Mouse (Mus musculus): Measurements from ENCODE around the gene Arid1b. TPM values are rescaled to one million over a fixed set of nuclear protein-coding genes. Genes with fewer than 3 reads are reported as not detected.

Arid1b gene
- polyA plus RNA-seq, 1 experiment: 13.3 TPM

DNA sequence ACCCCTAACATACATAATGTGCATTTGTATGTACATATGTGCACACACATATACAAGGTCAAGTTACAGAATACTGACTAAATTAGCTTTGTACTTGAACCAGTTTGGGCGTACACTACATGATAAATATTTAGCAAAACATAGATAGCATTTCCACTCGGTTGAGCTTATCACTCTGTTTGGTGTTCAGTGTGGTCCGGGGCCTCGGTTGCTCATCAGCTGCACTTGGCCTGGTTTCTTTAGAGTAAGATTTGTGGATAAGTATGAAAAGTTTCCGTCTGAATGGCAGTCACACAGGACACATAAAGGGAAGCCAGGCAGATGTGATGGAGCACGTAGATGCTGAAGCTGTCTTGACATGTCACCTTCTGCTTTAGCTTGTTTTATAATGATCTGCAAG is 202.4 kb downstream of the Arid1b start:
- Histone ChIP-seq H3K4me3 (replicated peaks) (no peak overlapping the region), H3K36me3 (replicated peaks; ENCODE audit: low read length) (no peaks in the 10 kb centered on the region), H3K4me1 (peaks cover 62% of the 10 kb centered on the region), H3K27me3 (replicated peaks) (no peaks in the 10 kb centered on the region), H3K9me3 (no peaks in the 10 kb centered on the region)
- TF ChIP-seq FLI1 (IDR thresholded peaks at IDR 0.05; ENCODE audit: low read length): no peak
- no peak for TF ChIP-seq GATA1 (IDR thresholded peaks at IDR 0.05; ENCODE audit: borderline replicate concordance, low read length)

- Histone ChIP-seq H3K4me3 (replicated peaks) (no peak overlapping the region), H3K4me1 (peaks cover 65% of the 10 kb centered on the region), H3K36me3 (replicated peaks; ENCODE audit: low read length) (no peaks in the 10 kb centered on the region), H3K9me3 (no peaks in the 10 kb centered on the region), H3K27me3 (replicated peaks) (no peaks in the 10 kb centered on the region)
- TF ChIP-seq GATA1 (IDR thresholded peaks at IDR 0.05; ENCODE audit: borderline replicate concordance, low read length): no peak
- no peak for TF ChIP-seq FLI1 (IDR thresholded peaks at IDR 0.05; ENCODE audit: low read length)
Observed at GRCm38 (mm10) chr17:5197083-5197482, 203.0 kb downstream of the Arid1b start.

GRCm38 (mm10) chr17:5197765-5198164 is 203.6 kb downstream of the Arid1b start:
- no peaks in the 10 kb centered on the region for H3K27me3 ChIP-seq (replicated peaks)
- TF ChIP-seq GATA1 (IDR thresholded peaks at IDR 0.05; ENCODE audit: borderline replicate concordance, low read length) (no peak), FLI1 (IDR thresholded peaks at IDR 0.05; ENCODE audit: low read length) (no peak)
- peaks cover 67% of the 10 kb centered on the region for H3K4me1 ChIP-seq
- H3K9me3 ChIP-seq: no peaks in the 10 kb centered on the region
- H3K4me3 ChIP-seq (replicated peaks): no peak overlapping the region
- H3K36me3 ChIP-seq (replicated peaks; ENCODE audit: low read length): no peaks in the 10 kb centered on the region

DNA sequence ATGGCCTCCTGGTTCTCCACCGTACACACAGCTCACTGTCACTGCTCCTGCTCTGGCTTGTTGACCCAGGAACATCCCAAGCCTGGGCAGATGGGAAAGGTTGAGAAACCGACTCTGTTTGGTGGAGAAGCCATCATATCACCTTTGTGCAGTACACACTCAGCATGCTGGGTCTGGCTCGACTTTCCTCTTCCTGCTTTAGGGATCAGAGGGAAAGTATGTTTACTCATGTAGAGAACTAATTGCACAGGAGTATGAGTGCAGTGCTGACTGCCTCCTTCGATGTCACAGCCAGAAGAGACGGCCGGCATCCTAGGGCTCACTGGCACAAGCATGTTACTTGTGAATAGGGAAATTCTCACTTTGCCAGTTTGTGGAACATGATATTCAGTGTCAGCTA is 204.1 kb downstream of the Arid1b start:
- TF ChIP-seq GATA1 (IDR thresholded peaks at IDR 0.05; ENCODE audit: borderline replicate concordance, low read length) (no peak), FLI1 (IDR thresholded peaks at IDR 0.05; ENCODE audit: low read length) (no peak)
- Histone ChIP-seq H3K4me3 (replicated peaks) (no peak overlapping the region), H3K4me1 (peaks cover 72% of the 10 kb centered on the region), H3K36me3 (replicated peaks; ENCODE audit: low read length) (no peaks in the 10 kb centered on the region), H3K27me3 (replicated peaks) (no peaks in the 10 kb centered on the region), H3K9me3 (no peaks in the 10 kb centered on the region)

DNA sequence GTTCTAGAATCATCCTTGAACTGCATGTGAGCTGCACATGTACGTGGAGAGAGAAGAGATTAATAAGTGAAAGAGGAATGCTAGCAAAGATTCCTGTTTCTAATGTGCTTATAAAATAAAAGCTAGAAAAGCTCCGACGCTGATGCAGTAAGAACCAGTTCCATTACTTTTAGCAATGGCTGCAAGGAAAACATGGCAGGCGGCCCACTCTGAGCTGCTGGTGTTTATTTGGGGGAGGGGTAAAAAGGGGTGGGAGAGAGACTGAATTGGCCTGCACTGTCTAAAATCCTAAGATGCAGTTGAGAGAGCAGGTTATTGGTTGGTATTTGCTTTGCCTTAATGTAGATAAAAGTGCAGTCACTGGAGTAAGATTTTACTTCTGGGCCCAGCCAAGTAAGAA is 204.7 kb downstream of the Arid1b start:
- no peaks in the 10 kb centered on the region for H3K36me3 ChIP-seq (replicated peaks; ENCODE audit: low read length)
- H3K27me3 ChIP-seq (replicated peaks): no peaks in the 10 kb centered on the region
- H3K4me3 ChIP-seq (replicated peaks): no peak overlapping the region
- H3K4me1 ChIP-seq: peaks cover 74% of the 10 kb centered on the region
- TF ChIP-seq FLI1 (IDR thresholded peaks at IDR 0.05; ENCODE audit: low read length) (no peak), GATA1 (IDR thresholded peaks at IDR 0.05; ENCODE audit: borderline replicate concordance, low read length) (no peak)
- H3K9me3 ChIP-seq: no peaks in the 10 kb centered on the region

GRCm38 (mm10) chr17:5200638-5201037 is 206.5 kb downstream of the Arid1b start:
- H3K9me3 ChIP-seq: no peaks in the 10 kb centered on the region
- peaks cover 72% of the 10 kb centered on the region for H3K4me1 ChIP-seq
- TF ChIP-seq FLI1 (IDR thresholded peaks at IDR 0.05; ENCODE audit: low read length) (no peak), GATA1 (IDR thresholded peaks at IDR 0.05; ENCODE audit: borderline replicate concordance, low read length) (no peak)
- peaks cover 2% of the 10 kb centered on the region for H3K36me3 ChIP-seq (replicated peaks; ENCODE audit: low read length)
- H3K4me3 ChIP-seq (replicated peaks): no peak overlapping the region
- H3K27me3 ChIP-seq (replicated peaks): no peaks in the 10 kb centered on the region

DNA sequence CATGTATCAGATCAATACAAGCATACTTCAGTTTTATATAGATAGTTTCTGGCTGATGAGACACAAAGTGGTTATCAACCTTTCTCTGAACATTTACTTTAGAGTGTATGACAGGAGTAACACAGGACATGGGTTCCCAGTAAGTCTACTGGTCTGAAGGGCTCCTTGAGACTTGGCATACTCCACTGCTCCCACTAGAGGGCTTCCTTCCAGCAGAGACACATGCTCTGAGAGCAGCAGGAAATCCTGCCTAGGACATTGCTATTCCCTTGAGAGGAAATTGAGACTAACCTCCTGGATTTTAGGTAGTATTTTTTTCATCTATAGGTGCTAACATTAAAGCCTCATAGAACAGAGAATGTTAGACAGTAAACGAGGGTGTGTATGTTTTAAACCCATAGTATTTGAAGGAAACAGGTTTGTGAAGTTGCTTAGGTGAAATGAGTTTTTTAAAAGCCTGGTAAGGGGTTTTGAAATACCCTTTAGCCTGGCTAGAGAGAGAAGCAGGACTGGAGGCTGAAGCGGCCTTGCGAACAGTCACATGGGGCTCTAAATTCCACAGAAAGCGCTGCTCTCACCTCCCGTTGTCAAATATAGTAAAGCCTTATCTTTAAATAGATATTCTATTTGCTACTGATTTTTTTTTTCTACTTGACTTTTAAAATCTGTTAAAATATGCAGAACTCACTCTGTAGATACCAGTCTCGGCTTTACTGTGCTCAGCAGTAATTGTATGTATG is 207.9 kb downstream of the Arid1b start:
- TF ChIP-seq GATA1 (IDR thresholded peaks at IDR 0.05; ENCODE audit: borderline replicate concordance, low read length): no peak
- no peak for TF ChIP-seq FLI1 (IDR thresholded peaks at IDR 0.05; ENCODE audit: low read length)
- no peak overlapping the region for H3K4me3 ChIP-seq (replicated peaks)
- no peaks in the 10 kb centered on the region for H3K27me3 ChIP-seq (replicated peaks)
- H3K36me3 ChIP-seq (replicated peaks; ENCODE audit: low read length): peaks cover 2% of the 10 kb centered on the region
- peaks cover 68% of the 10 kb centered on the region for H3K4me1 ChIP-seq
- H3K9me3 ChIP-seq: no peaks in the 10 kb centered on the region

GRCm38 (mm10) chr17:5202756-5203155 is 208.6 kb downstream of the Arid1b start:
- H3K27me3 ChIP-seq (replicated peaks): no peaks in the 10 kb centered on the region
- H3K4me1 ChIP-seq: peaks cover 65% of the 10 kb centered on the region
- no peak overlapping the region for H3K4me3 ChIP-seq (replicated peaks)
- peaks cover 2% of the 10 kb centered on the region for H3K36me3 ChIP-seq (replicated peaks; ENCODE audit: low read length)
- no peak for TF ChIP-seq FLI1 (IDR thresholded peaks at IDR 0.05; ENCODE audit: low read length)
- no peak for TF ChIP-seq GATA1 (IDR thresholded peaks at IDR 0.05; ENCODE audit: borderline replicate concordance, low read length)
- H3K9me3 ChIP-seq: no peaks in the 10 kb centered on the region

GRCm38 (mm10) chr17:5203346-5204102 is 209.4 kb downstream of the Arid1b start:
- H3K9me3 ChIP-seq: no peaks in the 10 kb centered on the region
- H3K36me3 ChIP-seq (replicated peaks; ENCODE audit: low read length): peaks cover 2% of the 10 kb centered on the region
- no peaks in the 10 kb centered on the region for H3K27me3 ChIP-seq (replicated peaks)
- TF ChIP-seq FLI1 (IDR thresholded peaks at IDR 0.05; ENCODE audit: low read length) (no peak), GATA1 (IDR thresholded peaks at IDR 0.05; ENCODE audit: borderline replicate concordance, low read length) (no peak)
- no peak overlapping the region for H3K4me3 ChIP-seq (replicated peaks)
- peaks cover 65% of the 10 kb centered on the region for H3K4me1 ChIP-seq

- Histone ChIP-seq H3K4me3 (replicated peaks) (no peak overlapping the region), H3K4me1 (peaks cover 63% of the 10 kb centered on the region), H3K9me3 (no peaks in the 10 kb centered on the region), H3K27me3 (replicated peaks) (no peaks in the 10 kb centered on the region), H3K36me3 (replicated peaks; ENCODE audit: low read length) (peaks cover 2% of the 10 kb centered on the region)
- no peak for TF ChIP-seq GATA1 (IDR thresholded peaks at IDR 0.05; ENCODE audit: borderline replicate concordance, low read length)
- TF ChIP-seq FLI1 (IDR thresholded peaks at IDR 0.05; ENCODE audit: low read length): no peak
Observed at GRCm38 (mm10) chr17:5204103-5204665, 210.1 kb downstream of the Arid1b start.

All from megakaryocyte, embryonic 14.5 days (primary cell).